Mouse (Mus musculus) midbrain, embryonic 15.5 days (tissue): ENCODE measurements around the gene Prdm13. TPM values are rescaled to one million over a fixed set of nuclear protein-coding genes. Genes with fewer than 3 reads are reported as not detected.

Source experiments
- ATAC-seq: fragments of 200-750 bp; cut with Nextera tagmentation; replicated peaks from 2 replicates; pipeline ENCODE4 v1.8.0; 2017; ENCODE audit warnings: moderate TSS enrichment
- H3K27ac ChIP-seq: fragments of 300-500 bp; sonication (generic); 2 replicates; pipeline ENCODE4 v1.5.1; 2015; ENCODE audit warnings: mild to moderate bottlenecking, inconsistent platforms
- H3K27me3 ChIP-seq: fragments of 300-500 bp; sonication (generic); replicated peaks from 2 replicates; pipeline ENCODE4 v1.6.1; 2015; ENCODE audit warnings: inconsistent platforms
- H3K36me3 ChIP-seq: fragments of 300-500 bp; sonication (generic); replicated peaks from 2 replicates; pipeline ENCODE4 v1.6.1; 2015; ENCODE audit warnings: inconsistent platforms
- H3K4me1 ChIP-seq: fragments of 300-500 bp; sonication (generic); 2 replicates; pipeline ENCODE4 v1.6.1; 2015; ENCODE audit warnings: inconsistent platforms
- H3K4me2 ChIP-seq: fragments of 300-500 bp; sonication (generic); 2 replicates; pipeline ENCODE4 v1.6.1; 2015; ENCODE audit warnings: inconsistent platforms, mild to moderate bottlenecking, moderate library complexity
- H3K4me3 ChIP-seq: fragments of 300-500 bp; sonication (generic); 2 replicates; pipeline ENCODE4 v1.5.1; 2015; ENCODE audit warnings: mild to moderate bottlenecking, inconsistent platforms
- H3K9ac ChIP-seq: fragments of 300-500 bp; sonication (generic); 2 replicates; pipeline ENCODE4 v1.6.1; 2015; ENCODE audit warnings: mild to moderate bottlenecking, inconsistent platforms
- H3K9me3 ChIP-seq: fragments of 300-500 bp; sonication (generic); 2 replicates; pipeline ENCODE4 v1.6.1; 2016; ENCODE audit warnings: inconsistent platforms
- WGBS: fragments of 180-500 bp; shearing (Covaris S2); methylation state at CpG from one replicate; pipeline ENCODE4 v1.1.7; 2015; ENCODE audit warnings: mixed read lengths; 5-methylcytosine and 5-hydroxymethylcytosine counted together
- polyA plus RNA-seq: library from polyadenylated mRNA; unstranded; fragments of >200 nt; fragmentation: Nextera tagmentation; extraction: Ambion mirVana; gene quantifications from 2 replicates; pipeline ENCODE4 v1.2.1, GENCODE M21; 2015

Gene Prdm13
- polyA plus RNA-seq: 0.09 and 0.38 TPM in 2 replicates

- under 1% methylated on average over 38 of the region's 38 CpGs for WGBS
- Histone ChIP-seq H3K36me3 (no peaks in the 10 kb centered on the region), H3K4me2 (peak within 1 kb of the TSS; percentile 8; the same call in 1 of the 2 replicates), H3K27ac (no peak within 1 kb of the TSS), H3K4me1 (peaks cover 14% of the 10 kb centered on the region), H3K27me3 (peaks cover 81% of the 10 kb centered on the region), H3K9me3 (no peaks in the 10 kb centered on the region), H3K4me3 (no peak within 1 kb of the TSS), H3K9ac (no peak within 1 kb of the TSS)
- peak; percentile 41 for ATAC-seq
Measured at GRCm38 (mm10) chr4:21685595-21686091, at the start of gene Prdm13. Gene Prdm13 (minus strand): TSS chr4:21685963.

- Histone ChIP-seq H3K27ac (peak within 1 kb of the TSS; percentile 87), H3K27me3 (no peaks in the 10 kb centered on the region), H3K9ac (peak within 1 kb of the TSS; percentile 82), H3K36me3 (no peaks in the 10 kb centered on the region), H3K4me1 (peaks cover 12% of the 10 kb centered on the region), H3K9me3 (no peaks in the 10 kb centered on the region), H3K4me2 (peak within 1 kb of the TSS; percentile 69), H3K4me3 (peak within 1 kb of the TSS; percentile 77)
- WGBS: under 1% methylated on average over 37 of the region's 37 CpGs
- ATAC-seq: peak; percentile 99
Measured at GRCm38 (mm10) chr4:21727615-21728165, 41.9 kb upstream of the Prdm13 start, which contains the start of gene Ccnc. Gene Ccnc (plus strand): TSS chr4:21727701.

DNA sequence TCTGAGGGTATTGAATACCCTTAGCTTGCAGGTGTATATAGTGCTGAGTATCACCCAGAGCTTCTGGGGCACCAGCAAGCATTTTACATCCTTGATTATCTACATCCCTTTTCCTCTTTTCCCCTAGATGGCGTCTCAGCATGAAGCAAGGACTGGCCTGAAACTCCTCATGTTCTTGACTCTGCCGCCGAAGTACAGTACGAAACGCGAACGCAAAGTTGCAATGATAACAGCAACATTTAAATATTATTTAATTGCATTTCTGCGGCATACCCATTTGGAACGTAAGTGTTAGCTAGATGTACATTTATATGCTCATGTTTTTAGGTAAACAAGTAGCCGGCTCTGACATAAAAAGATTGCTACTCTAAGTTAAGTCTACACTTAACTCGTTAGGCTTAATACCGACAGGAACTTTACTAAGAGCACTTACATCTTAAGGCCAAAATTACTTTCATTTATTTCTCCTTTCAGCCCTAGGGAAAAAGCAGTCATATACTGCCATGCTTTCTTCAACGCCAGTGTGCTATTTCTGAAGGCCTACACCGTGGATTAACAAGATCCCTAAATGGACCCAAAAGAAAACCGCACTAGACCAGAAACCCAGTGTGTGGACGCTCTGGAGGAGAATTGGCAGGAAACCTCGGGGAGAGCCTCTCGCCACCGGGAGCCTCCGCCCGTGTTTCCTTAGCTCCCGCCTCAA, 41.3 kb upstream of the Prdm13 start:
- 1% methylated on average over 22 of the region's 22 CpGs for WGBS
- H3K9me3 ChIP-seq: no peaks in the 10 kb centered on the region

DNA sequence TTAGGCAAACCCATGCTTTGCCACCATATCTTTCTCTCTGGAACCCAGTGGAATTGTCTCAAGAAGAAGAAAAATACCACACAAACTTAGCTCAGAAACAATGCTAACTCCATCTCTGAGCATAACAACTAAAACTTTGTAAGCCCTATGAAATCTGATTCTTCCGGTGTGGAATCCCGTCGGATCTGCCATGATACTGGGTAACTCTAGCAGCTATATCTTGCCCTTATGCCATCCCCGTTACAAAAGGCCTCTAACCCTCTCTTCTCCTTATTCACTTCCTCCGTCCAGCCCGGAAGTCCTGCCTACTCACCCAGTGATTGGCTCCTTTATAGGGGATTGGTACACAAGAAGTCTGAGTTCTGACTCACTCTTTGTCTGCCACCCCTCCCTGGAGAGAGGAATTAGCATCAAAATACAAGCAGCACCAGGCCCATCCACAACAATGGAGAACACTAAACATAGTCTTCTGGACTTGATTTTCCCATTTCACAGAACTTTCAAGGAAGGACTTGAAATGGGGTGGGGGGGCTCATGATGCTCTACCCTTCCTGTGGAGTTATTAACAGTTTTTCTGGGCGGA, 37.1 kb upstream of the Prdm13 start:
- Histone ChIP-seq H3K4me2 (no peak overlapping the region), H3K4me3 (no peak overlapping the region), H3K36me3 (no peaks in the 10 kb centered on the region), H3K9me3 (no peaks in the 10 kb centered on the region), H3K9ac (no peak overlapping the region), H3K27me3 (no peaks in the 10 kb centered on the region), H3K4me1 (no peaks in the 10 kb centered on the region), H3K27ac (no peak overlapping the region)
- no peak for ATAC-seq
- WGBS: 35% methylated on average over 7 of the region's 7 CpGs

More for the DNA sequence above, 41.3 kb upstream of the Prdm13 start:
- H3K4me1 ChIP-seq: peaks cover 12% of the 10 kb centered on the region
- H3K9ac ChIP-seq: peak overlapping the region; percentile 82
- H3K4me2 ChIP-seq: peak overlapping the region; percentile 69
- H3K4me3 ChIP-seq: peak overlapping the region; percentile 77
- H3K36me3 ChIP-seq: no peaks in the 10 kb centered on the region
- ATAC-seq: peak; percentile 85
- H3K27ac ChIP-seq: peak overlapping the region; percentile 87
- no peaks in the 10 kb centered on the region for H3K27me3 ChIP-seq

DNA sequence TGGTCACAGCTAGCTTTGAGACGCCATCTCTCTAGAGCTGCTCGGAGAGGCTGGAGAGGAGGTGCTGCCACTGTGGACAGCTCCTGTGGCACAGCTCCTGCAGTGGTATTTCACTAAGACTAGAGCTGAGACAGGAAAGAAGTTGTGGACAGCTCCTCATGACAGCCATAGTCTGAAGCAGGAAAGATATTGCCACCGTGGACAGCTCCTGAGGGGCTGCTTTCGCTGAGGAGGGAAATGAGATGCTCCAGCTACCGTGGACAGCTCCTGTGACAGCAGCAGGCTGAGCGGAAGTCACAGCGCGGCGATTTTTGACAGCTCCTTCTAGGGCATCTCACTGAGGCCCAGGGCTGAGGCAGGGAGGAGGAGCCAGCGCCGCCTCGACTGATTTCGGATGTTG, 26.4 kb upstream of the Prdm13 start:
- ATAC-seq: peak; percentile 81
- no peaks in the 10 kb centered on the region for H3K36me3 ChIP-seq
- H3K4me1 ChIP-seq: 0 out of 2 replicates have a peak, but pooled peaks cover 4% of the 10 kb centered on the region
- 5% methylated on average over 13 of the region's 13 CpGs for WGBS
- H3K27me3 ChIP-seq: peaks cover 13% of the 10 kb centered on the region; the same call in 1 of the 2 replicates
- peak overlapping the region; percentile 35 for H3K4me2 ChIP-seq
- H3K27ac ChIP-seq: no peak overlapping the region
- H3K4me3 ChIP-seq: peak overlapping the region; percentile 9
- H3K9me3 ChIP-seq: no peaks in the 10 kb centered on the region
- H3K9ac ChIP-seq: no peak overlapping the region

- Histone ChIP-seq H3K27me3 (no peaks in the 10 kb centered on the region), H3K36me3 (no peaks in the 10 kb centered on the region), H3K27ac (no peak overlapping the region), H3K4me3 (no peak overlapping the region), H3K9ac (no peak overlapping the region), H3K4me1 (no peaks in the 10 kb centered on the region), H3K4me2 (no peak overlapping the region), H3K9me3 (no peaks in the 10 kb centered on the region)
- no peak for ATAC-seq
- 58% methylated on average over 1 of the region's 1 CpGs for WGBS
Measured at GRCm38 (mm10) chr4:21705046-21705445, 19.3 kb upstream of the Prdm13 start.

DNA sequence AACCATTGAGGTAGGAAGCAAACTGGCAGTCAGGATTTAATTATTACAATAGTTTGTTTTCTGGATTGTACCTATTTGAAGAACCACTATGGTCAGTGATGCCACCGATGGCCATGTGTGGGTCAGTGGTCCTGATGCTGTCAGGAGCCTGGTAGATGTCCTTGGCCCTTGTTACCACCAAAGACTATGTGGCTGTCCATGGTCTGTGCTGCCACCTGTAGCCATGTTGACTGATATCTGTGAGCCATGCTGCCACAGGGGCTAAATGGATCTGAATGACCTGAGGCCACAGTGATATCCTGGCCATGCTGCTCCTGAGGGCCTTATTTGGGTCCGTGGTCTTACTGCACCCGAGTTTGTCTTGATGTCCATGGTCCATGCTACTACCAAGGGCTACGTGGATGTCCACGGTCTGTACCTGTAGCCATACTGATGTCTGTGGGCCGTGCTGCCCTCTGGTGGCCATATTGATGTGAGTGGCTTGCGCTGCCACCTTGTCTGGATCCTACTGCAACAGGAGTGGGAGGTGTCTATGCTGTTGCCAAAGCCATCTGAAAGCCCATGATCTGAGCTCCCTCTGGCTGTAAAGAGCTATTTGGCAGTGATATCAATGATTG, 10.0 kb upstream of the Prdm13 start:
- peaks cover 35% of the 10 kb centered on the region for H3K27me3 ChIP-seq
- whole genome bisulfite sequencing: 34% methylated on average over 7 of the region's 7 CpGs
- ATAC-seq: peak; percentile 75; the same call in 1 of the 2 replicates

GRCm38 (mm10) chr4:21690221-21690620, 4.5 kb upstream of the Prdm13 start:
- H3K36me3 ChIP-seq: no peaks in the 10 kb centered on the region
- peaks cover 14% of the 10 kb centered on the region for H3K4me1 ChIP-seq
- H3K4me2 ChIP-seq: no peak overlapping the region
- WGBS: 5% methylated on average over 7 of the region's 7 CpGs
- H3K27ac ChIP-seq: no peak overlapping the region
- H3K9ac ChIP-seq: no peak overlapping the region
- no peak for ATAC-seq
- H3K4me3 ChIP-seq: no peak overlapping the region
- peaks cover 72% of the 10 kb centered on the region for H3K27me3 ChIP-seq
- no peaks in the 10 kb centered on the region for H3K9me3 ChIP-seq

More for the DNA sequence above, 10.0 kb upstream of the Prdm13 start:
- Histone ChIP-seq H3K4me3 (no peak overlapping the region), H3K27ac (no peak overlapping the region), H3K9me3 (no peaks in the 10 kb centered on the region), H3K9ac (no peak overlapping the region), H3K4me1 (no peaks in the 10 kb centered on the region), H3K4me2 (no peak overlapping the region), H3K36me3 (no peaks in the 10 kb centered on the region)

- Histone ChIP-seq H3K9ac (no peak overlapping the region), H3K4me3 (peak overlapping the region; percentile 40; the same call in 1 of the 2 replicates), H3K9me3 (no peaks in the 10 kb centered on the region), H3K27me3 (peaks cover 72% of the 10 kb centered on the region), H3K36me3 (no peaks in the 10 kb centered on the region), H3K27ac (no peak overlapping the region), H3K4me1 (peaks cover 14% of the 10 kb centered on the region), H3K4me2 (peak overlapping the region; percentile 28; the same call in 1 of the 2 replicates)
- 0 out of 2 replicates have a peak, but pooled peaks have one; percentile 3 for ATAC-seq
- under 1% methylated on average over 18 of the region's 18 CpGs for WGBS
Measured at GRCm38 (mm10) chr4:21689492-21689941, 3.8 kb upstream of the Prdm13 start.

DNA sequence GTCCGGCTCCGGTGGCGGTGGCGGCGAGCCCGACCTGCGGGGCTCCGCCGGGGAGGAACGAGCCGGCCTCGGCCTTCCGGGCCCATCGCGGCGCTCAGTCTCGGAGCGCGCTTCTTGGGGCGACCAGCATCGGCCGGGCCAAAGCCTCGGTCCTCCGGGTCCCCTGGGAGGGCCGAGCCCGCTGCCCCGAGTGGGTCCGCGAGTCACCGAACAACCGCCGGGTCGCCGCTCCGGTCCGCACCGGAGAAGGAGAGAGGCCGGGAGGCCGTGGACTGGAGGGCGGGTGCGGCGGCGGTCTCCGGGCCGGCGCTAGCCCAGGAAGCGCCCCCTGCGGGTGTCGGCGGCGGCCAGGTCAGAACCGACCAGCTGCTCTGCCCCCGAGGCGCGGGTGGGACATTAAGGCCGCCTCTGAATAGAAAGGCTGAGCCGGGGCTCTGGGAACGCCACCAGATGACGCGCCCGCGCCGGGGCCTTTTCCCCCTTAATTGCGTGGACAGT, 3.0 kb upstream of the Prdm13 start:
- under 1% methylated on average over 62 of the region's 64 CpGs for WGBS
- no peaks in the 10 kb centered on the region for H3K36me3 ChIP-seq
- 0 out of 2 replicates have a peak overlapping the region, but pooled peaks have one; percentile 15 for H3K27ac ChIP-seq
- peaks cover 14% of the 10 kb centered on the region for H3K4me1 ChIP-seq
- peak; percentile 62 for ATAC-seq
- peak overlapping the region; percentile 40 for H3K4me3 ChIP-seq
- peaks cover 78% of the 10 kb centered on the region for H3K27me3 ChIP-seq
- peak overlapping the region; percentile 77 for H3K4me2 ChIP-seq
- no peaks in the 10 kb centered on the region for H3K9me3 ChIP-seq
- H3K9ac ChIP-seq: peak overlapping the region; percentile 32; the same call in 1 of the 2 replicates

DNA sequence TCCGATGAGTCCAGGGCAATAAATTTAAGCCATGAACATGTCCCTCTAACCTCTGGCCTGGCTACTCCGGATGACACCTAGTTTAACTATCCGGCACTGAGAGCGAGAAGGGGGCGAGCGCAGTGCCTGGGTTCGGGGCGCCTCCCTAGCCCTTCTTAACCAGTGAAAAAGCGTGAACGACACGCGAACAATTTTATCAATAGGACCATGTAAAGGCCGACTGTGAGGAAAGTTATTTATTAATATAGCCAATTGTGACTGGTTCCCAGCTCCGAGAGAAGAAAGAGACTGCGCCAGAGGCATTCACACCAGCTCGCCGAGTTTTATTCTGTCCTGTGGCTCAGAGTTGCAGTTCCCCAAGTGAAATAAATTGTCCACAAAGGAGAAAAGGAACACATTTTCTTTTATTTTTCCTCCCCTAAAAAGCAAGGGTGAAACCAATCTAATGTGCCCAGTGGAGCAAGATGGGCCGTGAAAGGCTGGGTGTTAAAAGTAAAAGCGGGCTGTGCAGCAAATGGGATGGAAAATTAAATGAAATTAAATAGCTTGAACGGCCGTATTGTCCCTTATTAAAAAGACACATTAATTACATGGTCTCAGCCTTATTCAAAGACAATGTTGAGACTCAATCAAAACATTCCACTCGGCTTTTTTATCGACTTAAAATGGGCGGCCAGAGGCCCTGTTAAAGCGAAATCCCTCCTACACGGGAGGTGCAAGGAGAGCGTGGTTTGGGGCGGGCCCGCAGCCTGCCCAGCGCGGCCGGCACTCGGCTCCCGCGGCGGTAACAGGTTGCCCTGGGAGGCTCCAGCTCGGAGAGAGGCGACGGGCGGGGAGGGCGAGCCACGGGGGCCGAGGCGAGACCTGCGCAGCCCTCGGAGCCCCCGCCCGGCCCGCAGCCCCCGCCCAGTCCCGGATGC, 2.3 kb upstream of the Prdm13 start:
- WGBS: 1% methylated on average over 51 of the region's 51 CpGs
- peaks cover 14% of the 10 kb centered on the region for H3K4me1 ChIP-seq
- ATAC-seq: peak; percentile 69

More for the DNA sequence above, 2.3 kb upstream of the Prdm13 start:
- H3K9me3 ChIP-seq: no peaks in the 10 kb centered on the region
- peak overlapping the region; percentile 77 for H3K4me2 ChIP-seq
- peak overlapping the region; percentile 32; the same call in 1 of the 2 replicates for H3K9ac ChIP-seq
- peak overlapping the region; percentile 40 for H3K4me3 ChIP-seq
- peaks cover 81% of the 10 kb centered on the region for H3K27me3 ChIP-seq
- no peaks in the 10 kb centered on the region for H3K36me3 ChIP-seq
- H3K27ac ChIP-seq: no peak overlapping the region
